Mouse (Mus musculus) CD4-positive helper T cell, adult 2 months (primary cell): ENCODE data around the gene Cyp4x1.
A peak's percentile ranks its signal among the peaks of the same experiment; 100 is the strongest.
"Not testable (repeated sequence)": the region's sequence is repeated elsewhere in the genome, so short reads cannot be mapped to it uniquely, and the experiment has no call there.

ENCODE experiments used
- DNase-seq: peaks from one replicate; pipeline ENCODE4 v3.0.0-alpha.2; 2012; ENCODE audit warnings: low read depth, missing footprints, low spot score

Cyp4x1 gene

GRCm38 (mm10) chr4:115133621-115134295 is at the start of gene Cyp4x1:
Gene Cyp4x1 (minus strand): TSS chr4:115134281.
- DNase-seq: no peak

- DNase-seq: not testable (repeated sequence)
Measured at GRCm38 (mm10) chr4:115176201-115176600, 42.1 kb upstream of the Cyp4x1 start.

GRCm38 (mm10) chr4:115174694-115175353 is 40.7 kb upstream of the Cyp4x1 start:
- DNase-seq: no peak

- not testable (repeated sequence) for DNase-seq
Measured at GRCm38 (mm10) chr4:115158963-115159362, 24.9 kb upstream of the Cyp4x1 start.

- no peak for DNase-seq
Measured at GRCm38 (mm10) chr4:115154723-115155122, 20.6 kb upstream of the Cyp4x1 start.

- DNase-seq: no peak
Measured at GRCm38 (mm10) chr4:115134296-115134630, 182 bp upstream of the Cyp4x1 start.

GRCm38 (mm10) chr4:115133085-115133484 is 996 bp downstream of the Cyp4x1 start:
- no peak for DNase-seq

- DNase-seq: no peak
Measured at GRCm38 (mm10) chr4:115124713-115125112, 9.4 kb downstream of the Cyp4x1 start.

- DNase-seq: no peak
Measured at GRCm38 (mm10) chr4:115123507-115123906, 10.6 kb downstream of the Cyp4x1 start.

GRCm38 (mm10) chr4:115121608-115122007 is 12.5 kb downstream of the Cyp4x1 start:
- DNase-seq: no peak

GRCm38 (mm10) chr4:115121162-115121561 is 12.9 kb downstream of the Cyp4x1 start:
- DNase-seq: no peak

GRCm38 (mm10) chr4:115119642-115120041 is 14.4 kb downstream of the Cyp4x1 start:
- DNase-seq: no peak

- no peak for DNase-seq
Measured at GRCm38 (mm10) chr4:115113266-115113665, 20.8 kb downstream of the Cyp4x1 start.

- DNase-seq: no peak
Measured at GRCm38 (mm10) chr4:115111167-115111566, 22.9 kb downstream of the Cyp4x1 start.

- no peak for DNase-seq
Measured at GRCm38 (mm10) chr4:115103510-115103909, 30.6 kb downstream of the Cyp4x1 start.

- DNase-seq: peak; percentile 49
Measured at GRCm38 (mm10) chr4:115101682-115102081, 32.4 kb downstream of the Cyp4x1 start.

- DNase-seq: no peak
Measured at GRCm38 (mm10) chr4:115097146-115097496, 37.0 kb downstream of the Cyp4x1 start.

- no peak for DNase-seq
Measured at GRCm38 (mm10) chr4:115096435-115097145, 37.5 kb downstream of the Cyp4x1 start.

- DNase-seq: no peak
Measured at GRCm38 (mm10) chr4:115095671-115096434, 38.2 kb downstream of the Cyp4x1 start.

- DNase-seq: no peak
Measured at GRCm38 (mm10) chr4:115094056-115094455, 40.0 kb downstream of the Cyp4x1 start.

GRCm38 (mm10) chr4:115093331-115093864 is 40.7 kb downstream of the Cyp4x1 start:
- DNase-seq: no peak

GRCm38 (mm10) chr4:115091806-115092205 is 42.3 kb downstream of the Cyp4x1 start:
- no peak for DNase-seq
